Mouse (Mus musculus) embryonic facial prominence, embryonic 13.5 days (tissue): ENCODE measurements around the gene Pdxp. TPM values are rescaled to one million over a fixed set of nuclear protein-coding genes. Genes with fewer than 3 reads are reported as not detected.

ENCODE experiments used
- ATAC-seq: fragments of 200-750 bp; cut with Nextera tagmentation; 2 replicates; pipeline ENCODE4 v1.8.0; 2017; ENCODE audit warnings: low read depth; ENCODE audit not compliant: insufficient number of reproducible peaks, insufficient read depth, low FRiP score, low TSS enrichment
- H3K27ac ChIP-seq: fragments of 300-500 bp; sonication (generic); 2 replicates; pipeline ENCODE4 v1.5.1; 2015; ENCODE audit warnings: moderate library complexity, mild to moderate bottlenecking, inconsistent platforms
- H3K27me3 ChIP-seq: fragments of 300-500 bp; sonication (generic); 2 replicates; pipeline ENCODE4 v1.6.1; 2015; ENCODE audit warnings: mild to moderate bottlenecking, inconsistent platforms
- H3K36me3 ChIP-seq: fragments of 300-500 bp; sonication (generic); 2 replicates; pipeline ENCODE4 v1.6.1; 2015; ENCODE audit warnings: mild to moderate bottlenecking, inconsistent platforms
- H3K4me1 ChIP-seq: fragments of 300-500 bp; sonication (generic); 2 replicates; pipeline ENCODE4 v1.6.1; 2015; ENCODE audit warnings: inconsistent platforms
- H3K4me2 ChIP-seq: fragments of 300-500 bp; sonication (generic); 2 replicates; pipeline ENCODE4 v1.6.1; 2015; ENCODE audit warnings: moderate library complexity, mild to moderate bottlenecking, inconsistent platforms
- H3K4me3 ChIP-seq: fragments of 300-500 bp; sonication (generic); 2 replicates; pipeline ENCODE4 v1.5.1; 2015; ENCODE audit warnings: mild to moderate bottlenecking, inconsistent platforms
- H3K9ac ChIP-seq: fragments of 300-500 bp; sonication (generic); 2 replicates; pipeline ENCODE4 v1.6.1; 2015; ENCODE audit warnings: mild to moderate bottlenecking, inconsistent platforms
- H3K9me3 ChIP-seq: fragments of 300-500 bp; sonication (generic); 2 replicates; pipeline ENCODE4 v1.6.1; 2016; ENCODE audit warnings: inconsistent platforms
- WGBS: fragments of 180-500 bp; shearing (Covaris S2); methylation state at CpG from one replicate; pipeline ENCODE4 v1.1.7; 2015; ENCODE audit warnings: mixed read lengths; 5-methylcytosine and 5-hydroxymethylcytosine counted together
- polyA plus RNA-seq: library from polyadenylated mRNA; unstranded; fragments of >200 nt; fragmentation: Nextera tagmentation; extraction: Ambion mirVana; gene quantifications from 2 replicates; pipeline ENCODE4 v1.2.1, GENCODE M21; 2015

Pdxp gene
- polyA plus RNA-seq, 1 experiment from 2014 or later: 23.2 TPM

GRCm38 (mm10) chr15:78930192-78930706 is 16.5 kb downstream of the Pdxp start:
- Histone ChIP-seq H3K27ac (peak overlapping the region; percentile 39; the same call in 1 of the 2 replicates), H3K27me3 (no peaks in the 10 kb centered on the region), H3K9ac (no peak overlapping the region), H3K4me3 (no peak overlapping the region), H3K9me3 (no peaks in the 10 kb centered on the region), H3K4me2 (0 out of 2 replicates have a peak overlapping the region, but pooled peaks have one; percentile 11), H3K36me3 (peaks cover 19% of the 10 kb centered on the region), H3K4me1 (peaks cover 54% of the 10 kb centered on the region)
- 74% methylated on average over 6 of the region's 6 CpGs for WGBS
- no peak for ATAC-seq

GRCm38 (mm10) chr15:78930801-78931426 is 17.2 kb downstream of the Pdxp start:
- Histone ChIP-seq H3K9ac (no peak overlapping the region), H3K36me3 (peaks cover 19% of the 10 kb centered on the region), H3K27me3 (no peaks in the 10 kb centered on the region), H3K9me3 (no peaks in the 10 kb centered on the region), H3K4me3 (no peak overlapping the region), H3K4me2 (no peak overlapping the region), H3K27ac (peak overlapping the region; percentile 28; the same call in 1 of the 2 replicates), H3K4me1 (peaks cover 53% of the 10 kb centered on the region)
- ATAC-seq: no peak
- WGBS: 84% methylated on average over 7 of the region's 7 CpGs

- 26% methylated on average over 3 of the region's 3 CpGs for WGBS
- H3K27me3 ChIP-seq: no peaks in the 10 kb centered on the region
- no peaks in the 10 kb centered on the region for H3K9me3 ChIP-seq
- no peak for ATAC-seq
- peaks cover 53% of the 10 kb centered on the region for H3K4me1 ChIP-seq
- H3K36me3 ChIP-seq: peaks cover 22% of the 10 kb centered on the region
- H3K9ac ChIP-seq: no peak overlapping the region
- peak overlapping the region; percentile 28; the same call in 1 of the 2 replicates for H3K27ac ChIP-seq
- no peak overlapping the region for H3K4me2 ChIP-seq
- H3K4me3 ChIP-seq: no peak overlapping the region
Observed at GRCm38 (mm10) chr15:78931577-78931976, 17.9 kb downstream of the Pdxp start.

- WGBS: under 1% methylated on average over 42 of the region's 42 CpGs
- peak within 1 kb of the TSS; percentile 94 for H3K27ac ChIP-seq
- H3K9me3 ChIP-seq: no peaks in the 10 kb centered on the region
- H3K36me3 ChIP-seq: peaks cover 47% of the 10 kb centered on the region
- H3K9ac ChIP-seq: peak within 1 kb of the TSS; percentile 82
- H3K27me3 ChIP-seq: no peaks in the 10 kb centered on the region
- ATAC-seq: peak; percentile 80
- H3K4me1 ChIP-seq: peaks cover 31% of the 10 kb centered on the region
- peak within 1 kb of the TSS; percentile 80 for H3K4me2 ChIP-seq
- H3K4me3 ChIP-seq: peak within 1 kb of the TSS; percentile 65
Observed at GRCm38 (mm10) chr15:78934784-78935320, 21.1 kb downstream of the Pdxp start, which contains the start of gene Nol12. Gene Nol12, plus strand, starts transcription at chr15:78934933.

DNA sequence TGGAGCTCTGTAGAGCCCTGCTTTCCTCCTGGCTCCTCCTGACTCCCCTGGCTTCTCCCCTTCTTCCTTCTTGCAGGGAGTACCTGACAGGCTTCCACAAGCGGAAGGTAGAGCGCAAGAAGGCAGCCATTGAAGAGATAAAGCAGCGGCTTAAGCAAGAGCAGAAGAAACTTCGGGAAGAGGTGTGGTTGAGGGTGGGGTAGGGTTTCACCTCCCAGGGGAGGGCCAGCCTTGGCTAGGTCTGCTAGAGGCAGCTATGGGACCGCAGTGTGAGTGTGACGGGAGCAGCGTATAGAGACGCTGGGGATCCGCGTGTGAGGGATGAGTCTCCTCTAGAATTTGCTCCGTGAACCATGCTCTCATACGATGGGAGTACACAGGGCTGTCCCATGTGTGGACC is 22.7 kb downstream of the Pdxp start:
- peaks cover 20% of the 10 kb centered on the region for H3K4me1 ChIP-seq
- H3K9me3 ChIP-seq: no peaks in the 10 kb centered on the region
- H3K36me3 ChIP-seq: peaks cover 51% of the 10 kb centered on the region
- no peak overlapping the region for H3K27ac ChIP-seq
- H3K27me3 ChIP-seq: no peaks in the 10 kb centered on the region
- H3K4me2 ChIP-seq: peak overlapping the region; percentile 80; the same call in 1 of the 2 replicates
- peak overlapping the region; percentile 82; the same call in 1 of the 2 replicates for H3K9ac ChIP-seq
- no peak for ATAC-seq
- WGBS: 89% methylated on average over 12 of the region's 12 CpGs
- peak overlapping the region; percentile 65; the same call in 1 of the 2 replicates for H3K4me3 ChIP-seq

DNA sequence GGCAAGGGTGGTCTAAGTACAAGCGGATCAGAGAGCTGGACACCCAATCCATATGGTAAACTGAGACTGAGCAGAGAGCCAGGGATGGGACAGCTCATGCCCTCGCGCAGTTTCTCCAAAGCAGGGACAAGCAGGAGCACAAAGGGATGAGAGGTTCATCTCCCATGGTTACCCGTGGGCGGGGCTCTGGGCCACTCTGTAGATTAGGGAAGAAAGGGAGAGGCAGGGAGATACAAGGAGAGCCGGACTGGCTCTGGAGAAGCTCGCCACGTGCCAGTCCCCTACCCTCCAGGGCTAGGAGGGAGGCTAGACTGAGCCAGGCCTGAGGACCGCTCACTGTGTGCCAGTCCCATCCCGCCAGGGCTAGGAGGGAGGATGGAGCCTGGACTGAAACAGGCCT is 23.6 kb downstream of the Pdxp start:
- peaks cover 57% of the 10 kb centered on the region for H3K36me3 ChIP-seq
- H3K9ac ChIP-seq: 0 out of 2 replicates have a peak overlapping the region, but pooled peaks have one; percentile 27
- H3K4me3 ChIP-seq: no peak overlapping the region
- no peaks in the 10 kb centered on the region for H3K27me3 ChIP-seq
- H3K9me3 ChIP-seq: no peaks in the 10 kb centered on the region
- no peak for ATAC-seq
- no peak overlapping the region for H3K27ac ChIP-seq
- WGBS: 91% methylated on average over 10 of the region's 10 CpGs
- H3K4me2 ChIP-seq: no peak overlapping the region
- peaks cover 18% of the 10 kb centered on the region for H3K4me1 ChIP-seq

GRCm38 (mm10) chr15:78937963-78938362 is 24.2 kb downstream of the Pdxp start:
- 91% methylated on average over 2 of the region's 2 CpGs for WGBS
- H3K4me3 ChIP-seq: no peak overlapping the region
- no peak for ATAC-seq
- H3K9ac ChIP-seq: no peak overlapping the region
- no peaks in the 10 kb centered on the region for H3K9me3 ChIP-seq
- H3K36me3 ChIP-seq: peaks cover 57% of the 10 kb centered on the region
- no peak overlapping the region for H3K4me2 ChIP-seq
- H3K4me1 ChIP-seq: peaks cover 23% of the 10 kb centered on the region
- H3K27ac ChIP-seq: no peak overlapping the region
- no peaks in the 10 kb centered on the region for H3K27me3 ChIP-seq

GRCm38 (mm10) chr15:78940325-78940724 is 26.6 kb downstream of the Pdxp start:
- peaks cover 19% of the 10 kb centered on the region for H3K4me1 ChIP-seq
- no peak for ATAC-seq
- no peak overlapping the region for H3K27ac ChIP-seq
- no peak overlapping the region for H3K9ac ChIP-seq
- no peaks in the 10 kb centered on the region for H3K9me3 ChIP-seq
- peaks cover 57% of the 10 kb centered on the region for H3K36me3 ChIP-seq
- no peak overlapping the region for H3K4me3 ChIP-seq
- WGBS: 94% methylated on average over 13 of the region's 13 CpGs
- H3K4me2 ChIP-seq: no peak overlapping the region
- no peaks in the 10 kb centered on the region for H3K27me3 ChIP-seq

DNA sequence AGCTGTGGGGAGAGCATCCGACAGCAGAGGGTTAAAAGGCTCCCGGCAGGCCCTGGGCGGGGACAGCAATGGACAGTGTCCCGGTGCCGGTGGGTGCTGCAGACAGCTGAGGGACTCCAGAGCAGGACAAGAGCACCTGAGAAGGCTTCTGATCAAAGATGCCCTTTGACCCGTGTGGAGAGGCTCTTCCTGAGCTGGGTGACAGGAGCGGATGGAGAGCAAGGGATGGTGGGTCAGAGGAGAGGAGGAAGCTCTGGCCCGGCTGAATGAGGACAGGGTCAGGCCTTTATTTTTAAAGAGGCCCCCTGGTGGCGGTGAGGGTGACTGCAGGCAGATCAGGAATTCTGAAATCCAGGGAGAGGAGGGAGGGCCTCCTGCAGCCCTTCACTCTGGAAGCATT is 28.9 kb downstream of the Pdxp start:
- Histone ChIP-seq H3K27ac (no peak overlapping the region; the same call in 1 of the 2 replicates), H3K27me3 (no peaks in the 10 kb centered on the region), H3K4me3 (peak overlapping the region; percentile 30), H3K4me2 (peak overlapping the region; percentile 56), H3K36me3 (peaks cover 44% of the 10 kb centered on the region), H3K4me1 (peaks cover 13% of the 10 kb centered on the region; the same call in 1 of the 2 replicates), H3K9ac (peak overlapping the region; percentile 67), H3K9me3 (no peaks in the 10 kb centered on the region)
- no peak for ATAC-seq
- WGBS: 3% methylated on average over 9 of the region's 9 CpGs

- no peak for ATAC-seq
- Histone ChIP-seq H3K4me1 (peaks cover 19% of the 10 kb centered on the region; the same call in 1 of the 2 replicates), H3K9me3 (no peaks in the 10 kb centered on the region), H3K4me3 (no peak overlapping the region), H3K27ac (no peak overlapping the region), H3K36me3 (peaks cover 8% of the 10 kb centered on the region), H3K4me2 (no peak overlapping the region), H3K27me3 (no peaks in the 10 kb centered on the region), H3K9ac (no peak overlapping the region)
- WGBS: 78% methylated on average over 7 of the region's 7 CpGs
Observed at GRCm38 (mm10) chr15:78946232-78946631, 32.5 kb downstream of the Pdxp start.

DNA sequence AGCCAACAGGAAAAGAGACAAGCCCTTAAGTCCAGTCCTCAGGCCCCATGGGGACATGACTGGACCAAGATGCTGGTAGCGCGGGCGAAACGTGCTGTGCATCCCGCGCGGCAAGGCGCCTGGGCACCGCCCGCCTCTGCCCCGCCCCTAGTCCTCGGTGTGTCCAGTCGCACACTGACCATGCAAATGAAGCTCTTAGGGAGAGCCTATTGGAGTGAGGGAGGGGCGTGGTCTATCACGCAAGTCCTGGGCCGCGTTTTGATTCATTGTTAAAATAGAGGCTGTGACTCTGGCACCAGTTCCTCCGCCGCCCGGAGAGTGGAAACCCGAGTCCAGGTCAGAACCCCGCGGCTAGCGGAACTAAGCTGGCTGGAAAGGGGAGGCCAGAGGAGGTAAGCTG is 33.9 kb downstream of the Pdxp start, which contains the start of gene Triobp:
Gene Triobp, plus strand, starts transcription at position 68 of the 400 bp plus-strand sequence.
- no peaks in the 10 kb centered on the region for H3K27me3 ChIP-seq
- peak within 1 kb of the TSS; percentile 49; the same call in 1 of the 2 replicates for H3K27ac ChIP-seq
- peak; percentile 91 for ATAC-seq
- under 1% methylated on average over 24 of the region's 24 CpGs for WGBS
- H3K9me3 ChIP-seq: no peaks in the 10 kb centered on the region
- H3K4me2 ChIP-seq: peak within 1 kb of the TSS; percentile 73
- H3K4me1 ChIP-seq: peaks cover 17% of the 10 kb centered on the region; the same call in 1 of the 2 replicates
- H3K4me3 ChIP-seq: peak within 1 kb of the TSS; percentile 54
- H3K9ac ChIP-seq: peak within 1 kb of the TSS; percentile 73
- H3K36me3 ChIP-seq: peaks cover 8% of the 10 kb centered on the region; the same call in 1 of the 2 replicates
